Mouse (Mus musculus) retina, adult 2 months (tissue): Measurements from ENCODE around the gene Gcn1l1.

Experiments used
- DNase-seq: peaks from one replicate; pipeline ENCODE4 v3.0.0-alpha.2; 2012; ENCODE audit warnings: low read depth, low spot score

Gcn1l1 gene

GRCm38 (mm10) chr5:115611566-115611965 is 46.5 kb downstream of the Gcn1l1 start:
- no peak for DNase-seq

- no peak for DNase-seq
Observed at GRCm38 (mm10) chr5:115613332-115613731, 48.3 kb downstream of the Gcn1l1 start.

GRCm38 (mm10) chr5:115614948-115615347 is 49.9 kb downstream of the Gcn1l1 start:
- DNase-seq, result no peak

- no peak for DNase-seq
Observed at GRCm38 (mm10) chr5:115619690-115620089, 54.6 kb downstream of the Gcn1l1 start.

GRCm38 (mm10) chr5:115622686-115623085 is 57.6 kb downstream of the Gcn1l1 start:
- no peak for DNase-seq

- no peak for DNase-seq
Observed at GRCm38 (mm10) chr5:115623694-115624440, 58.8 kb downstream of the Gcn1l1 start.

- no peak for DNase-seq
Observed at GRCm38 (mm10) chr5:115626237-115626886, 61.3 kb downstream of the Gcn1l1 start.

GRCm38 (mm10) chr5:115628083-115628482 is 63.0 kb downstream of the Gcn1l1 start:
- no peak for DNase-seq

- DNase-seq, result no peak
Observed at GRCm38 (mm10) chr5:115629672-115630071, 64.6 kb downstream of the Gcn1l1 start.

- no peak for DNase-seq
Observed at GRCm38 (mm10) chr5:115630291-115630690, 65.2 kb downstream of the Gcn1l1 start.

GRCm38 (mm10) chr5:115631505-115632357 is 66.7 kb downstream of the Gcn1l1 start, which contains the start of gene Rab35:
Gene Rab35 (plus strand): TSS chr5:115631908.
- peak; percentile 84 for DNase-seq

- DNase-seq, result no peak
Observed at GRCm38 (mm10) chr5:115632358-115632714, 67.3 kb downstream of the Gcn1l1 start.

GRCm38 (mm10) chr5:115633060-115633459 is 68.0 kb downstream of the Gcn1l1 start:
- no peak for DNase-seq

GRCm38 (mm10) chr5:115634046-115634445 is 69.0 kb downstream of the Gcn1l1 start:
- DNase-seq, result no peak

GRCm38 (mm10) chr5:115635536-115635935 is 70.5 kb downstream of the Gcn1l1 start:
- DNase-seq, result no peak

GRCm38 (mm10) chr5:115644192-115644591 is 79.1 kb downstream of the Gcn1l1 start:
- DNase-seq, result peak; percentile 28

- DNase-seq, result no peak
Observed at GRCm38 (mm10) chr5:115648876-115649275, 83.8 kb downstream of the Gcn1l1 start.

GRCm38 (mm10) chr5:115649699-115650098 is 84.6 kb downstream of the Gcn1l1 start:
- DNase-seq, result no peak

- DNase-seq, result no peak
Observed at GRCm38 (mm10) chr5:115650885-115651284, 85.8 kb downstream of the Gcn1l1 start.

- no peak for DNase-seq
Observed at GRCm38 (mm10) chr5:115651821-115652220, 86.8 kb downstream of the Gcn1l1 start.

GRCm38 (mm10) chr5:115652681-115653575 is 87.9 kb downstream of the Gcn1l1 start:
- DNase-seq, result peak; percentile 86
